Mouse (Mus musculus) frontal cortex, adult 2 months (tissue): ENCODE measurements around the gene Agxt. TPM values are rescaled to one million over a fixed set of nuclear protein-coding genes. Genes with fewer than 3 reads are reported as not detected.
A peak's percentile ranks its signal among the peaks of the same experiment; 100 is the strongest.

Source experiments
- DNase-seq, 2 experiments: peaks; one replicate each; pipeline ENCODE4 v3.0.0; 2022; ENCODE audit warnings: low spot score in 1 of 2; ENCODE audit errors: extremely low spot score in 1 of 2
- polyA plus RNA-seq: library from polyadenylated mRNA; depleted of rRNA; stranded (reverse); fragments of >200 nt; gene quantifications from 2 replicates; pipeline ENCODE4 v1.2.3, GENCODE M21; 2012; rRNA removed

The Agxt gene
- not detected in 2 replicates for polyA plus RNA-seq

DNA sequence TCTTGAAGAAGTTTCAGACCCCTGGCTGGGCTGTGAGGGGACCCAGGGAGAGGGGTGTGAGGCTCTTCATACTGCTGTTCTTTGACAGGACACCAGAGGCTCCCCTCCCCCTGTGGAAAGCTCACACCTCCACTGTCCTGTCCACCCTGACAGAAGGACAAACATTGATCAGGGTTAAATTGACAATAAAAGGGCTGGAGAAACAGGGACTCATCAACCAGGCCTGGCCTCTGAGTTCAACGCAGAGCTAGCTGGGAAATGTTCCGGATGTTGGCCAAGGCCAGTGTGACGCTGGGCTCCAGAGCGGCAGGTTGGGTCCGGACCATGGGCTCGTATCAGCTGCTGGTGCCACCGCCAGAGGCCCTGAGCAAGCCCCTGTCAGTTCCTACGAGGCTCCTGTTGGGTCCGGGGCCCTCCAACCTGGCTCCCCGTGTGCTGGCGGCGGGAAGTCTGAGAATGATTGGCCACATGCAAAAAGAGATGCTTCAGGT is at the start of gene Agxt:
Gene Agxt, plus strand, starts transcription at position 205 of the 491 bp plus-strand sequence.
- no peak for DNase-seq

DNA sequence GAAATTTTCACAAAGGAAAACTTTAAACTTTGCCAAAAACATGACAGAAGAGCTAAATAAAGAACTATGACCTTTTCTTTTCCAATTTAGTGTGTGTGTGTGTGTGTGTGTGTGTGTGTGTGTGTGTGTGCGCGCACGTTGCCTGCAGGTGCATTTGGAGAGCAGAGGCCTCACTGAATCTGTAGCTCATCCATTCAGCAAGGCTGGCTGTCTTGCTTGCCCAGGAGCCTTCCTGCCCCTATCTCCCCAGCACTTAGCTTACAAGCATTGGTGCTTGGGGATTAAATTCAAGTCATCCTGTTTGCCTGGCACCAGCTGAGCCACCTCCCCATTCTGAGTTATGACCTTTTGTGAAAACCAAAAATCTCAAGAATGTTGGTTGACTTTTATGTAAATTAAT is 42.5 kb upstream of the Agxt start:
- DNase-seq: no peak

GRCm38 (mm10) chr1:93098956-93099355 is 36.1 kb upstream of the Agxt start:
- DNase-seq: no peak

- DNase-seq: no peak
These were observed 34.8 kb upstream of the Agxt start for GRCm38 (mm10) chr1:93100243-93100575.

DNA sequence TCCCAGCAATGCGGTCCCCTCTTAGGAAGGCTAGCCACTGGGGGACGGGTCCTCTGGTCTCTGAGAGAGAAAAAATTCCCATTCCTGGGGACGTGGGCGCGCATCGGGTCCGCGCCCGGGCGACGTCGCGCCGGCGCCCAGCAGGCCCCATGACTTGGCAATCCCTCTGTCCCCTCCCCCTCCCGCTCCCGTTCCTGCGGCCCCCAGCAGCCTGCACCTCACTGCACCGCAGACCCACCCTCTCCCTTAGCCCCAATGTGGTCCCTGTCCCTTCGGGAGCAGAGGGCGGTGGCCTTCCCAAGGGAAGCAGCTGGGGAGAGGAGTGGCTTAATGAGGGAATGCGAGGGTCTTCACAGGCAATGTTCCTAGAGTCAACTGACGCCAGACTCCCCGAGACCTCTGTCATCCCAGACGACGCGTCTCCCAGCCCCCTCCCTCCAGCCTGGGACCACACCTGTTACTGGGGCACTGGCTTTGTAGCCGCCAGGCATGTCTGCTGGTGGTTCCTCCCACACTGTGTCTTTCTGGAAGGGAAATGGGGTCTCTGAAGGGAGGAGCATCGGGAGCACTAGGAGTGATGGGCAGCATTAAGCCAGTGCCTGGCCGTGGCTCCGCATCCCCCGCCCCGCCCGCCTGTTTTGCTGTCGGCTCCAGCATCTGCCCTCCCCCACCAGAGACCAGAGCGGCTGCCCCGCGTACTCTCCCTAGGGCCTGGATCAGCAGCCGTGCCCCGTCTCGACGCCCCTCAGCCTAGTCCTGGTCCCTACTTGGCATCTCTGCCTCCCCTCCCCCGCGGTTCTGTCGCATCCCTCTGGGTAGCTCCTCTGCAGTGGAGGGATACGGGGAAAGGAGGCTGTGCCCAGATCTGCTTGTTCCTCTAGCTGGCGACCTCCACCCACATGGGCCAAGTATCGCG is 34.2 kb upstream of the Agxt start:
- peak; percentile 57 to 73 for DNase-seq

DNA sequence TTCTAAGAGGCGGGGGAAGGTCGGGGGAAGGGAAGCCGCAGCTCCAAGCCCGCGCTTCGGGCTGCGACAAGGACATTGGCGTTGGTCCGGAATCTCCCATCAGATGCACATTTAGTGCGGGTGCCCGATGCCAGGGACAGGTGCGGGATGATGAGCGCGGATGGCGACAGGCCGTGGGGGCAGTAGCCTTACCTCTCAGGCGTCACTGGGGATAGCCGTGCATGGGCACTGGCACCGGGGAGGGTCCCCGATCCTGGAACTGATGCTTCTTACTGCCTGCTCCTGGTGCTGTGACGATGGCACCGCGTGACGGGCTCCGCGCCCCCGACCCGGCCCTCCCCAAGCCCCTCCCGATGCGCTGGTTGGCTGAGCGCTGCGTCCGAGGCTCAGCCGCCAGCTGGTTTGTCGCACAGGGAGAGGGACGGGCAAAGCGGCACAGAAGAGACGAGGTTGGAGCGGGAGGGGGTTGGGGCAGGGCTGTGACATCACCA is 33.4 kb upstream of the Agxt start, which contains the start of gene Kif1a:
Gene Kif1a, minus strand, starts transcription at position 381 of the 491 bp plus-strand sequence.
- peak; percentile 89 to 94 for DNase-seq

GRCm38 (mm10) chr1:93102700-93103099 is 32.3 kb upstream of the Agxt start:
- DNase-seq: no peak

GRCm38 (mm10) chr1:93114713-93115463 is 20.2 kb upstream of the Agxt start:
- peak; percentile 76 to 87 for DNase-seq

DNA sequence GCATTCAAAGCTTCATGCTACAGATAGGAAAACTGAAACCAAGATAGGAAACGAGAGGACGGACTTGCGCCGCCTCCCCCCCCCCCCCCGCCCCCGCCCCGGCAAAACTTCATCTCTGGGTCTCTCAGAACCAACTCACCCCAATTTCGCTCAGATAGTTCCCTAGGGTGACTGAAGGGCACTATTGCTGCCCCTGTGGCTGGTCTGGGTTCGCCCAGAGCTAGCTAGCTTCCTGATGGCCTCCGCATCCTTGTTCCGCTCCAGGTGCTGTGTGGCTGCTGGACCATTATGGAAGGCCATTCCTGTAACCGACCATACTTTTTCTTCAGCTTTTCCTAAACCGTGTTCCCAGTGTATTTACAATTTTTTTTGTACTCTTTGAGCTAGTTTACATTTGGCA is 19.6 kb upstream of the Agxt start:
- DNase-seq: no peak

GRCm38 (mm10) chr1:93118816-93119215 is 16.2 kb upstream of the Agxt start:
- DNase-seq: no peak

DNA sequence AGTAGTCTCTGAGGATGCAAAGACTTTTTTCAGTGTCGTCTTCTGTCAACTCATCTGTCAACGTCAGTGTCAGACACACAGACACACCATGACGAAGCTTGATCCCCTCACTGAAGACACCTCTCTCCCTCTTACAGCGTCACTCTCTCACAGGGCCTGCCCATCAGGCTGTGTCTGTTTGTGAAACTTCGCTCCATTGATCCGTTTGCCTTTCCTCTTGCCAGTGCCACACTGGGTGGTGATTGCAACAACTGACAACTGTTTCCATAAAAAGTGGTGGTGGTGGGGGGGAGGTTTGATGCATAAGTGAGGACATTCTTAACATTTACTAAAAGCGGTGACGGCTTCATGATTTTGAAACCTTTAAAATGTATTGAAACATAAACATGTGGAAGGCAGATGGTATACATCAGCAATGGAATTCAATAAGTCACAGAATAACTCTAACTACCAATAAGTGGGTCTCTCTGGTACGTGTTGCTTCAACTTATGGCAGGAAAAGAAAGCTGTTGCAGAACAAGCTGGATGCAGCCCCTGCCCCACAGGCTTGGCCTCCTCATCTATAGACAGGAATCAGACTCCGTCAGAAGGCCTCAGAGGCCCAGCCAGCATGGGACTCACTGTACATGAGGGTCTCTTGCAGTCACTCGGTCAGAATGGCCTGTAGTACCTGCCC is 11.7 kb upstream of the Agxt start:
- DNase-seq: no peak

DNA sequence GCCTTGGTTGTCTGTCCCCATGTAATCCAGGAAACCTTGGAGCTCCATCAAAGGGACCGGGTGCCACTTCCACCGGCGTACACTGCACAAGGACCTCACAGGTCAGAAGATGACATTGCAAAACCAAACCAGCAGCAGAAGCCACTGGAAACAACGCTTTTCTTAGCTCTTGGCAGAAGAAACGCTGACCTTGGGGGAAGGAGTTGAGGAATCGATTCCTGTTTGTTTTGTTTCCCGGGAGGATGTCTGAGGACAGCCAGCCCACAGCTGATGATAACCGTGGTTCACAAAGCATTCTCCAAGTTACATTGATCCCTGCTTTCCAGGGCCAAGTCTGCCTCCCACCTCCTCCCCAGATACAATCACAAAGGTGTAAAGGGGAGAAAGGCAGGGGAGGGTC is 11.0 kb upstream of the Agxt start:
- no peak for DNase-seq

DNA sequence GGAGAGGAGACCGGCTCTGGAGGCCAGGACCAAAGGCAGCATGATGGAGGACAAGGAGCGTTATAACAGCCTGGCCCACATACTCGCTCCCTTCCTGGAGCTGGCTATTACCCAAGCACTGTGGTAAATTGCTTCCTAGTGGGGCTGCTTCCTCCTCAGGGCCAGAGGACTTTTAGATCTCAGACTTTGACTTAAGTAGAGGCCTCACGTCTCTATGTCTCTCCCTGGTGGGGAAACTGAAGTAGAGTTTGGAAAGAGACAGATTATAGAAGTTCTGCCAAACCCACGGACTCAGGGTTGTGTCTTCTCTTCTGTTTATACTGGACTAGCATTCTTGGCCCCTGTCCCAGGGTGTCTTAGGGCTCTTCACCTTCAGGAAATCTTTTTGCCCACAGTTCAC is 9.8 kb upstream of the Agxt start:
- DNase-seq: no peak

DNA sequence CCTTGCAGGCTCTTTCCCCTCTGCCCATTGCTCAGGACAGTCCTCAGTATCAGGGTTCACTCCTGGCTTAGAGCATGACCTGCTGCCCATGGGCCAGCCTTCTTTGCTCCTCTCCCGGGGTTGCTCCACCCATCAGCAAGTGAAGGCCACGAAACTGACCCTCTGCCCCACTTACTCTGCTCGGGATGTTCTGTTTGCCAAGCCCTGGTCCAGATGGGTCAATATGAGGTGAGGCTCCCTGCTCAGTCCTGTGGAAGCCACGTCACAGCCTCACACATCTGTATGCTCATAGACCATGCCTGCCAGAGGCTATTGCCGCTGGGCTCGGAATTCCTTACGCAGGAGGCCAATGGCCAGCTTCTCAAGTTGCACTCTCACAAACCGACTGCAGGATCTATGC is 6.8 kb upstream of the Agxt start:
- DNase-seq: no peak

GRCm38 (mm10) chr1:93128710-93129349 is 6.2 kb upstream of the Agxt start:
- peak; percentile 38 to 86 for DNase-seq

GRCm38 (mm10) chr1:93130242-93130983 is 4.6 kb upstream of the Agxt start:
- DNase-seq: no peak

- no peak for DNase-seq
These were observed 2.4 kb upstream of the Agxt start for GRCm38 (mm10) chr1:93132676-93133075.

GRCm38 (mm10) chr1:93138534-93138933 is 3.5 kb downstream of the Agxt start:
- DNase-seq: no peak

DNA sequence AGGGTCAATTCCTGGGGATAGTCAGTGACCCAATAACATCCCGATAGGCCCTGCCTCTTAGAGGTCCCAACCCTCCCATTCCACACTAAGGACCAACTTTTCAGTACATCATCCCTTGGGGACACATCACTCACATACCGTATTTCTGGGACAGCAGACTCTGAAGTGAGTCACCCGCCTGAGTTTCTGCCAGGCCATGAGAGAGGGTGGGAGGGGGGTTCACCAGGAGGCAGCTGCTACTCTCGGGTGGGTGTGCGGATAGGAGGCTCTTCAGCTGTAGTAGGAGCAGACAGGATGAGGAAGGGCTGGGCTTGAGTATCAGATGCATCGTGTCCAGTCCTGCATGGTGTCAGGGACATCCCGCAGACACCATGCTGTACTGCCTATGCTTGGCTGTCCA is 4.7 kb downstream of the Agxt start:
- peak in 1 of 2 experiments; percentile 56 for DNase-seq

DNA sequence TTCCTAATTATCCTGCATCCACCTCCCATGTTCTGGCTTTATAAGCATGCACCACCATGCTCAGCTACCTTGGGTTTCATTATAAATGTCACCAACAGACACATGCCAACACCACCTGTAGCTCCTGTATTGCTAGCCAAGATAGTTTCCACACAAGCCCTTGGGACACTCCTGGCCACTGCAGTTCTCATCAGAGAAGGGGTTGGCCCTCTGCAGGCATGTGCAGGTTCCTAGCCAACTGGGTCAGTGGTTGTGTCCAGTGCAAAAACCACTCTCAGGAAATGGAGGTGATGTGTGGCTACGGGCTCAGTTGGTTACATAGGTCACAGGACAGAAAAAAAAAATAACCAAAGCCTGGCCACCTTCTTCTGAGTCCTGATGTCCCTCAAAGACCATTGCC is 7.8 kb downstream of the Agxt start:
- DNase-seq: no peak
